Mouse (Mus musculus): ENCODE data around the gene Gpr33.

- TF ChIP-seq POLR2A (IDR thresholded peaks at IDR 0.05; ENCODE audit: extremely low read depth, insufficient read depth, low read length), result no peak
- no peak for TF ChIP-seq CTCF (IDR thresholded peaks at IDR 0.05; ENCODE audit: low read depth, low read length)
Observed at GRCm38 (mm10) chr12:51985163-51985748, 42.6 kb downstream of the Gpr33 start.

Measured in liver, adult 2 months (tissue).